Mouse (Mus musculus) common myeloid progenitor, adult 5-6 weeks (primary cell): ENCODE results near the gene Dgki. TPM values are rescaled to one million over a fixed set of nuclear protein-coding genes. Genes with fewer than 3 reads are reported as not detected.
A peak's percentile ranks its signal among the peaks of the same experiment; 100 is the strongest.

Experiments
- ATAC-seq: replicated peaks from 2 replicates; pipeline ENCODE4 v1.8.0; 2016; ENCODE audit warnings: low read depth, mild to moderate bottlenecking, moderate TSS enrichment, inconsistent platforms; ENCODE audit not compliant: poor library complexity, severe bottlenecking
- total RNA-seq: library from RNA; stranded (forward); fragments of 200-1000, 187-1606 nt; gene quantifications from 2 replicates; pipeline ENCODE4 v1.2.3, GENCODE M21; 2017

Dgki gene
- total RNA-seq = 0.27 and 1.6 TPM in 2 replicates

DNA sequence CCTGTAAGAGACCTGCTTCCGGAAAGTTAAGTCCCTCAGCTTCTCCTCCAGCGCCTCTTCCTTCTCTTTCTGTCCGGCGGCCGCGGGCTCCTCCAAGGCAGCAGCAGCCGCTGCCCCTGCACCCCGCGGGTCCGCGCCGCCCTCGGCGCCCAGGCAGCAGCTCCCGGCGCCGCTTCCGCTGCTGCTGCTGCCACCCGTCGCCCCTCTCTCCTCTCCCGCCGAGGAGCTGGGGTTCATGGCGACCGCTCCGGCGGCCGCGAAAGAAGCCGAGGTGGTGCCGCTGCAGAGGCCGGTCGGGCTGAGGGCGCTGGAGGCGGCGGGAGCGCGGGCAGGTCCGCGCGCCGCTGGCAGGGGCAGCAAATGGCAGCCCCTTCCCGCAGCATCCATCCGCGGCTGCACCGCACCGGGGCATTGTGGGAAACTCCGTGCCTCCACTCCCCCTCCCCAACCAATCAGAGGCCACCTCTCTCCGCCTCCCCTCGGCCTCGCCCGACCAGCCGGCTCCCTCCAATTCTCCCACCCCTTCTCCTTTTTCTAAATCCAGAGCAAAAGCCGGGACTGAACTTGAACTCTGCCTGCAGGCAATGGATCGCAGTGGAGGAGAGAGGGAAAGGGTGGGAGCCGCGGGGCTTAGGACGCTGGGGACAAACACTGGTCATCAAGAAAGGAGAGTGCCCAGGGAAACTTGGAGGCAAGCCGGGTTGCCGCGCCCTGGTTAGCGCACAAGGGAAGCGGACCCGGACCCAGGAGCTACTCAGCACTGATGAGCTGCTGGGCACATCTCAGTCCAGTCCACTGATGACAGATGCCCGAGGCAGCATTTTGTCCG, at the start of gene Dgki:
TSS of gene Dgki (minus strand) at position 623 of the 829 bp plus-strand sequence.
- ATAC-seq = peak; percentile 50; the same call in 1 of the 2 replicates

DNA sequence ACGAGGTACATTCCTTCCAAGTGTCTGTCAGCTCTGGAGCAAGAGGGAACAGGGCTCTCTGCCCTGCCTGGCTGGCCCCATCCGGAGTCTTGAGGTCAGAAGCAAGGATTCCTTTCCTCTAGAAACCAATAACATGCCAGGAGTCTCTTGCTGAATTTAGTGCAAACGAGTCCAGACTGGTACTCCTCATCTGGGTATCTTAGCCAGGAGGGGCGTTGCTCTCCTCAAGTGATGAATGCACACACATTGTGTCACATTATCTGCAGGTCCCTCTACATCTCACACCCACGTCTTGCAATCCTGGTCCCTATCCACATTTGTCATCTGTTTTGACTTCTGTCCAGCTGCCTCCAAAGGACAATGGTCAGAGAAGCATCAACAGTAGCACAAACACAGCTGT, 47.6 kb upstream of the Dgki start:
- ATAC-seq = no peak

DNA sequence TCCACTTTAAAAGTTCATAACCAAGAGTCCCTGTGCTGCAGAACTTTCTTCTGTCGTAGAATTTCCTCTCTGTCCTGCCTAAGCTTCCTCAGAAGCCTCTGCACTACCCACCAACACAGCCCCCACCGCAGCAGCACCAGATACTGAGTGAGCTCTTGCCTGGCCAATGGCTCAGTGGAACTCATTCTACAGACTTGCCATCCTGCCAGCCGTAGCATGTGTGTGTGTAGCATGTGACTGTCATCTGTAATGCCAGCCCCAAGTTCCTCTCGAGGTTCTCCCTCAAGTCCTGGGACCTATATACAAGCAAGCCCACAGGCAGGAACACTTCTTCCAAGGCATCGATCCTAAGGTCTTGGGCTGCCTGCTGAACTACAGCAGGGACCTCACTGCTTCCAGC, 38.1 kb upstream of the Dgki start:
- ATAC-seq = no peak

DNA sequence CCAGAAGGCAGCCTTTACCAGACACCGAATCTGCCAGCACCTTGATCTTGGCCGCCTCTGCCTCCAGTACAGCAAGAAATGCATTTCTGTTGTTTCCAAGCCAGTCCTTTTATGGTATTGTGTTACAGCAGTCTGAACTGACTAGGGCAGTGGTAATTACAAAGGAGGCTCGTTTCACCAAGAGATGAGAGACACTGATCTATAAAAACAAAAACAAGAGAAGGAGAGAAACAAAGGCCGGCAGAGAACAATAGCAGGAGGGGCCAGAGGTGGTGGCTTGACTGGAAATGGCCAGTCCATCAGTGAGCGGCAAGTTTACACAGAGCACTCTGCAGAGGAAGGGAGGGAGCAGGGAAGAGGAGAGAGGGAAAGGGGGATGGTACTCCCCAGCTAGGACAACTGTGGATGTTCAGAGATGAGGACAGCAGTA, 36.9 kb upstream of the Dgki start:
- ATAC-seq = no peak

DNA sequence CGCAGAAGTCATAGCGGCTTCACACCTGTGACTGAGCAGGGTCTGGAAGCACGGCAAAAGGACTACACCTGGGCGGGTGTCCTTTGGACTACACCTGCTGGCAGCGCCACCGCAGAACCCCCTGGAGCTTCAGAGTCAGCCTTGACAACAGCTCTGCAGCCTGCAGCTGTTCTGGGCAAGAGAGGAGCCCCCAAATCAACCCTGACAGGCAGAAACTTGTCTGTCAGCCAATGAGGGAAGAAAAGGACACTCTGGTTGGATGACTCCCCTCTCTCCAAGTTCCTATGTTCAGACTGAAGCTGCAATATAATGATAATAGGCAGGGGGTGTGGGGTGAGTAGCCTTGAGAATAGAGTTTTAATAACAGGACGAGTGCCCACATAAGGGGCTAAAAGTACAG, 36.4 kb upstream of the Dgki start:
- no peak for ATAC-seq

DNA sequence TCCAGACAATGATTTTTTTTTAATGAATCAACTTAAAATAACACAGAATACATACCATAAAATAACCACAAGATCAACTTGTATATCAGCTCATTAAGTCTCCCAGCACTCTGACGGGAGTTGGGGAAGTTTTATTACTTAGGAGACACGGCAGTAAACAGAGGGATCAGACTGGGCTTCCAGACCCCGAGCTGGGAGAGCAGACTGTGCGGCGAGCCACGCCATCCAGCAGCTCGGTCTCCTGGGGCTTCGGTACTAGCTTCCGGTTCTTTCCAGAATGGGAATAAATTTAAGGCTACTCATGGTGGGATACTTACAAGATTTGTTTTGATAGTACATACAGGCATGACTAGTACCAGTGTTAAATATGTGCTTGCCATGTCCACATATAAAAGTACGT, 32.9 kb upstream of the Dgki start:
- ATAC-seq = no peak

DNA sequence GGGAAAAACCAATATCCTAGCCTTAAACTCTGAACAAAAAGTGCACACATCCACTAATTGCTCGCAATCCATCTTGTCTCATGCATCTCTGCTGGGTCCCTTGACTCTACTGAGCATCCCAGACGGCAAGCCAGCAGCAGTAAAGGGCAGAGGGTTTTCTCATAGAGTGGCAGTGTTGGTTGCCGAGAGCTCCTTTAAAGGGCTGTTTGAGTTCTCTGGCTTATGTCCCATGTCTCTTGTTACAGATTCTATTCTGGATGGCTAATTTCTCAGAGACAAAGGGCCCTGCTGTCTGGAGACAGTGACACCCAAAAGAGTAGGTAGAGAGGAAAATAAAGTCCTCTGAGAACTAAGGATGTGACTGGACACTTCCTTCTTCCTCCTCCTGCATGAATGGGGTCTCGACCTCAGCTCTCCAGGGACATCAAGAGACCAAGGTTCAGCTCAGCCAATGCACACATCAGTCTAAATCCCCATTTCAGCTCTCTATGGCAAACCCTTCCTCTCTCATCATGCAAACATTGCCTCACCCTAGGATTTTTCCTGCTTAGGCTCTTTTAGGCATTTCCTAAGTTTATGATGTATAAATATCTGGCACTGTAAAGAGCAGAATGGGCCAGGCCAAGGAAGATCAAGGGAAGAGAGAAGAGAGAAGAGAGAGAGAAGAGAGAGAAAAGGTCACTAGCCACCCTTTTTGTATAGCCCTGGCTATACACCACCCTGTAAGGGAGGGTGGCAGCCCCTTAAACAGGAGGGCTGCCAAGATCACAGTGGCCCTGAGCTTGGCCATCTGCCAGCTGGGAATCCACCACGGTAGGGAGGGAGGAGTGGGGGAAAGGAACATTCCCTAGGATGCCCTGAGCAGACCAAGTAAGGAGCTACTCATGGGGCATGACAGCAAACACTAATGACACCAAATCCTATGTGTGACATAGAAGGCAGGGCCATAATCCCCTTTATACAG, 30.2 kb upstream of the Dgki start:
- ATAC-seq = no peak

DNA sequence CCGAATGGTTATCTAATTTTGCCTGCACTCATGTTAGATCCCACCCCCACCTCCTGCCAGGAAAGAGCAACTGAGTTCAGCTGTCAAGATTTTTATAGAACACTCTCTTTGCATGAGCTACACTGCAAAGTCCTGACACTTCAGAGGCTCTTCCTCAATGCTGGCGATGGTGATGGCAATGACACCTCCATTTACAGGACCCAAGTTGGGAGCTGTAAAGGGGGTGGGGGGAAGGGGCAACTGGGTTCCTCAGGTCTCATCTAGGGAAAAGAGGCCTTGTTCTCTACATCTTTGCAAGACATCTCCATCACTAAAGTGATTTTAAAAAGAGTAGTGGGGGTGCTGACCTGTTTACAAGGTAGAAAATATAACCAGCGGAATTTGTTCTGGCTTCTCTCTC, 29.4 kb upstream of the Dgki start:
- no peak for ATAC-seq

DNA sequence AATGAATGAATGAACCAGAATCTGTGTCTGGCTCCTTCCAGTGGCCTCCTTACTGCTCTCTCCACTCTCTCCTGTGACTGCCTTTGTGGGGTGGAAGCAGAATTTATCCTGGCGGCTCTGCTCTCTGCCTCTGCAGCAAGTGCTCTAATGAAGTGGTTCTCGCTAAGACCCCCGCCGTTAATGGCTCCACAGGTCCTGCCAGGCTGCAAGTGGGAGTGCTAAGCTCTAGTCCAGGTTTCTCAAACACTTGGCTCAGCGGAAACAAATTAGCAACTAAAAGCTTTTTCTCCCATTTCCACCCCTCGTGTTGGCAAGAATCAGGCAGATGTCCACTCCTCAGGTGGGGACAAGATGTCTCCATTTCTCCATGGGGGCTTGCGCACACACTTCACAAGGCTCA, 28.7 kb upstream of the Dgki start:
- no peak for ATAC-seq

DNA sequence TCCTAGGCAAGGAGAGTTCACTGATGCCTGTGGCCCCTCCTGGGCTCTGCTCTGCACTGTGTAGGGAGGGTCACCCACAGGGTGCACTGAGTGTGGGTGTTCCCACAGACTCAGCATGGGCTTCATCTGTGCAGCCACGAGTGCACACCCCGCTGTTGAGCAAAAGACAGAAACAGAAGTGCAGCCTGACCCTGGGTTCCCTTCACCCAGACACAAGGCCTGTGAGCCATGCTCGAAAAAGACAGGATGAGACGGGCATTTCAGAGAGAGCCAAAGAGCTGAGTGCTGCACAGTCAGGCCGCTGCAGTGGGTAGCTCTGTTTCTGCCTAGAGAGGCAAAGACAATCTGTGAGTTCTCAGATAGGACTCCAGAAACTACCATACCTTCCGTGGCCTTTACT, 27.5 kb upstream of the Dgki start:
- no peak for ATAC-seq

DNA sequence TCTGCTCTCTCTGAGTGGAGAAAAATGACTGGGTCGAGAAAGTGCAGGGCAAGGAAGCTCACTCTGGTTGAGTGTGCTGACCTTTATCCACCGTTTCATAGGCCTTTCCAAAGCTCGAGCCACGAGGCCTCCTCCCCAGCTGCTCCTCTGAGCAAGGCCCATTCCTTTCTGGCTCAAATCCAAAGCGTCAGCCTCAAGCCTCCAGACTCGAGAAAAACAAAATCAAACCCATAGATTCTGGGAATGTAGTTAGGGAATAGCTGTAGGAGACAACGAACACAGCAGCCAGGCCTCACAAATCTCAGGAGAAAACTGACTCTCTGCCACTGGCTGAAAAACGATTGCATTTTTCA, 26.6 kb upstream of the Dgki start:
- no peak for ATAC-seq

DNA sequence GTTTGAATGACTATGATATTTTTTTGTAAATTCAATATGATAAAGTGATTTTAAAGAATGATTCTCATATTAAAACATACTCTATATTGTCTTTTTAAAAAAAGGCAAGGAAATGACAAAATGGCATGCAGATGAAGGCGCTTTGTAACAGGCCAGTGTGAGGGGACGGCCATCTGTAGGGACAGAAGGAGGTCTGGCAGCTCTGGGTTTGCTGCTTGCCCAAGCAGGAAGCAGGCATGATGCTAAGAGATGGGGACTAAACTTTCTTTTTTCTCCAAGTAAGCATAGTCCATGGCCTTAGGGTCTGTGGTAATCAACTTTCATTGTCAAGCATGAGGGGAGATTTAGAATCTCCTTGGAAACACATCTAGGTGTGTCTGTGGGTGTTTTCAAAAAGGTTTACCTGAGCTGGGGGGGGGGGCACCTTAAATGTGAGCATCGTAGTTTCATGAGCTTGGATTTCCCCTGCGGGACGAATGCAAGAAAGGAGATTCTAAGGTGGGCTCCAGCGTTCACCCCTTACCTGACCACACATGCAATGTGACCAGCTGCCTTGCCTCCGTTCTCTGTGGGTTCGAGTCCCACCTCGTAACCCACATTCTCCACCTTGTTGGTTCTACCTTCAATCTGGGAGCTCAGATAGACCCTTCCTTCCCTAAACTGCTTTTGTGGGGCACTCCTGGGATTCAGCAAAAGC, 26.1 kb upstream of the Dgki start:
- ATAC-seq = no peak

DNA sequence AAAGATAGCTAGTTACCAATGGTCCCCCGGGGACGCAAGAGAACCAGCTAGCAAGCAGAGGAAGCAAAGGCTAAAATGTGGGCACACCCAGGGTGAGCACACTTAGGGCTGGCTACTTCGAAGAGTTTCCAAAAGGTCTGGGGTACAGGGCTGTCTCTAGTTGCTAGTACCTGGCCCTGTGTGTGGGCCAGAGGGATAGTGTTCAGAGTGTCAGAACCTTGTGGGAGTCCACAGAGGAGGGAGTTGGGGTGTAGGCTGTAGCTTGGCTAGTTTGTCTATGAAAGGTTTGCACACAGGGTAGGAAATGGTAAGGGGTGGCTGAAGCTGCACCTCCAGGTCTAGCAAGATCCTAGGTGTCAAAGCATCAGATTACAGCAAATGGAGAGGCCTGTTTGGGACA, 25.1 kb upstream of the Dgki start:
- ATAC-seq = no peak

DNA sequence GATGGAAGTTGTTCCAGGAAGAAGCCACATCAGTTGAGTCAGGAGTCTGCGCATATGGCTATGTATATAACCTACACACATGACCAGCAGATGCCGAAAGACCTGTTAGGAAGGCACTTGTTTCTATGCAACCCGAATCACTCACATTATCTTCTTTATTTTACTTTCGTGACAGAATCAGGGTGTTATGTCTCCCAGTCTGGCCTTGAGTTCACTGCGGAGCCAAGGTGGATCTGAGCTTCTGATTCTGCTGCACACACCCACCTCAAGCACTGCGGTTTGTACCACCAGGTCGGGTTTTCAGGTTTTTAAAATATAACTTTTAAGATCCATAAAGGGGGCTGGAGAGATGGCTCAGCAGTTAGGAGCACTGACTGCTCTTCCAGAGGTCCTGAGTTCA, 22.7 kb upstream of the Dgki start:
- no peak for ATAC-seq

DNA sequence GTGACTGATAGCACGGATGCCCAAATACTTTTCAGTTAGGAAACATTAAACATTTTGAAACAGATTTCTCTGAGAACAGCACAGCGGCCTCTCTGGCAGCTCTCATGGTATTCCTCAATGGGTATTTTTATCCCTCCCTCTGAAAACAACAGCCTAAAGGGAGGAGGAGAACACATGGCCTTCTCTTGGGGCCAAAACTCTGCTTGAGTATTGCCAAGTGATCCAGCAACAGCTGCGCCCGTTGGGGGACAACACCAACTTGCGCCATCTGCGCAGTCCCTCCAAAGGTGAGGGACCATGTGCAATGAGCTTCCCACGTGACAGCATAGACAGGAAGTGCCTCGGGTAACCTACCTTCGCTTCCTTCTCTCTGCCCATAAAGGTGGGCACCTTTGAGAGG, 22.1 kb upstream of the Dgki start:
- ATAC-seq = no peak

DNA sequence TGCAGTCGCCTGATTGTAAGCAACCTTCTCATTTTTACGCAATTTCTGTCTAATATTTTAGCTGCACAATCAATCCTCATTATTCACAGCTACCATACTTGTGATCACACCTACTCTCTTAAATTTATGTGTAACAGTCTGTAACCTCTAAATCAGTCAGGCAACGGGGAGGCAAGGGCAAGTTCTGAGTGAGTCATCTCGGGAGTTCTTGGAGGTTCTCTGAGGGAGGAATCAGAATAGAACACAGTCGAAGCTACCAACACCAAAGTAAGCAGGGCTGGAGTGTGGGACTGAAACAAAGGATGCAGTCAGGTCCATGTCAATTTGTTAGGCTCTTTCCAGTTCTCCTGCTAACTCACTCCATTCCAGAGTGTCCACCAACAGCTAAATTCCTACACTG, 17.9 kb upstream of the Dgki start:
- ATAC-seq = no peak

DNA sequence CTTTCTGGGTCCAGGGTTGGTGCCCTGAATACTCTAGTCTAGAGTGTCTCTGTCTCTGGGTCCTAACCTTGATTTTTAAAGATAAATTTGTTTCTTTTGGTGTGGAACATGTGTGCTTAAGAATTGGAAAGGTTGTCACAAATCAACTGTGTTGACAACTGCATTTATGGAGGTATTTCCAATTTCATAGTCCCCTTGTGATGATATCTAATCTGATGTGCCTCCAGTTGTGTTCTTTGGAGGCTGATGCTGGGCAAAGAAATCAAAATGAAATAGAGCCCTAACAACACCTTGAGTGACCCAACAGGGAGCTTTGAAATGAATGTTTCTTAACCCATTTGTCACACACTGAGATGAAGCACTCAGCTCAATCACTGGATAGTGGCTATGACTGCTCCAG, 15.5 kb upstream of the Dgki start:
- no peak for ATAC-seq

DNA sequence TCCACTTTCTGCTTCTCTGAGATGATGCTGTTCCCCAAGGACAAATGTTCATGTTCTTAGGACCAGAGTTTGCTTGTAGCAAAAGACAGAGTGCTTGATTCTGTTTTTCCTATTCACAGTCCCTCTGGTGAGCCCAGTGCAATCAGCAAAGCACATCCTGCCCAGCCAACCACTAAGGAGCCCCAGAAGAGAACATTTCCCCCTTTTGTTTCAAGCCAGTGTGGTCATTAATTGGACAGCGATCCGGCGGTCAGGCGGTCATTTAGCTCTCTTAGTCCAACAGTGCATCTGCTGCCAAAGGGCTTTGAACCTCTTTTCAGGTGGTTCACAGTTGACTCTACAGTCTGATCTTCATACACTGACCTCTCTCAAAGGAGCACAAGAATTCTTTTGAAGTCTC, 10.6 kb upstream of the Dgki start:
- no peak for ATAC-seq

DNA sequence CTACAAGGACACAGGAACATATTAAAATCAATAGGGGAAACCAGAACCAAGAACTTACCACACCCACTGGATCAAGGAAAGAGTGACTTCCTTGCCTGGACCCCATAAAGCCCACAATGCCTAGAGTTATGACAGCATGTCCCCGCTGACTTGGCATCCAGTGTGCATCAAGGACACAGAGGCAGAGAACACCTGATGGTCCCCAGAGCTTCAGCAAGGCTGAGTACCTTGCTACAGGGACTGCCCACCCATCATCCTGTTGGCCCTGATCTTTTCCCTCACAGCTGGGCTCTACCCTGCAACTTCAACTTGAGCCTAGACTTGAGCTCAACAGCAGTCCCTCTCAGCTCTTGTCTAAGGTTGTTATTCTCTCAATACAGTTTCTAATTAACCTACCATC, 6.6 kb upstream of the Dgki start:
- no peak for ATAC-seq

DNA sequence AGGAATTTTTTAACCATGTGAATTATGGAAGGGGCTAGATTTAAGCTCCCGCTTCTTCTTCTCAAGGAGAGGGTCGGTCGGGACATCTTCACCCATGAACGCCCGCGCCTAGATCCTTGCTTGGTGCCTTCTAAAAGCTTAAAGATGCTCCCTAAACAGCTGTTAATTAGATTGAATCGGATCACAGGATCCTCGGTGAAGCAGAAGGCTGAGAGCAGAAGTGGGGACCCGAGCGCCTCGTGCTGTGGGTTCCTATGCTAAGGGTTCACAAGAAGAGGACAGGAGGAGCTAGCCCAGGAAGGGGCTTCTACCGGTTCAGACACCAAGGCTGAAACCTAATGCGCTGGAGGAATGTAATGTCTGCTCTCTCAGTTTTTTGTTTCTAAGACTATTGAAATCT, 508 bp upstream of the Dgki start:
- ATAC-seq = no peak

DNA sequence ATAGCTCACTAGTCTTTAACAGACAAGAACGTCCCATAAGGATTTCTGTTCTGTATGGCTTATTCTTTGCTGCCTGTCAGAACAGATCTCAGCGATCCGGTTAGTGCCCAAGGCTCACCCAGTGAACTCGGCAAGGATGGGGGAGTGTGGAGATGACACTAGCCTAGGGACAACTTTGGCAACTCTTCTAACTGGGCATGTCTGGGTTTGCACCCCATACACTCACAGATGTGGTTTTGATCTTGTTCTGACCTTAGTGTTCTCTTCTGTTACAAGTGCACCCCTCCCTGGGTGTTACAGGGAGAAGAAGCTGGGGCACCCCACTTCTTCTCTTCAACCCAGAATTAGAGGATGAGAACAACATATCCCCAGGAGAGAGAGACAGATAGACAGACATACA, 1.0 kb downstream of the Dgki start:
- ATAC-seq = no peak
